Mouse (Mus musculus) midbrain, embryonic 14.5 days (tissue): ENCODE measurements around the gene Flt1. TPM values are rescaled to one million over a fixed set of nuclear protein-coding genes. Genes with fewer than 3 reads are reported as not detected.
"Not testable (repeated sequence)": the region's sequence is repeated elsewhere in the genome, so short reads cannot be mapped to it uniquely, and the experiment has no call there.

Experiments
- ATAC-seq: fragments of 200-750 bp; cut with Nextera tagmentation; 2 replicates; pipeline ENCODE4 v1.8.0; 2017; ENCODE audit warnings: moderate number of reproducible peaks, moderate library complexity; ENCODE audit not compliant: low FRiP score, low TSS enrichment
- DNase-seq: peaks from one replicate; pipeline ENCODE4 v3.0.0-alpha.2; 2015
- H3K27ac ChIP-seq: fragments of 300-500 bp; sonication (generic); replicated peaks from 2 replicates; pipeline ENCODE4 v1.5.1; 2014; ENCODE audit warnings: mild to moderate bottlenecking, low read depth, low read length, moderate library complexity
- H3K27me3 ChIP-seq: fragments of 300-500 bp; sonication (generic); 2 replicates; pipeline ENCODE4 v1.6.1; 2014; ENCODE audit warnings: low read length, control low read depth, mixed read lengths; ENCODE audit not compliant: control insufficient read depth, insufficient read depth
- H3K36me3 ChIP-seq: fragments of 300-500 bp; sonication (generic); 2 replicates; pipeline ENCODE4 v1.6.1; 2014; ENCODE audit warnings: low read length, control low read depth; ENCODE audit not compliant: control insufficient read depth, insufficient read depth
- H3K4me1 ChIP-seq: fragments of 300-500 bp; sonication (generic); 2 replicates; pipeline ENCODE4 v1.6.1; 2014; ENCODE audit warnings: mild to moderate bottlenecking, antibody characterized with exemption, low read length, control low read depth; ENCODE audit not compliant: control insufficient read depth, insufficient read depth
- H3K4me2 ChIP-seq: fragments of 300-500 bp; sonication (generic); 2 replicates; pipeline ENCODE4 v1.6.1; 2014; ENCODE audit warnings: mild to moderate bottlenecking, low read length, moderate library complexity
- H3K4me3 ChIP-seq: fragments of 300-500 bp; sonication (generic); replicated peaks from 2 replicates; pipeline ENCODE4 v1.5.1; 2014; ENCODE audit warnings: low read depth, low read length
- H3K9ac ChIP-seq: fragments of 300-500 bp; sonication (generic); replicated peaks from 2 replicates; pipeline ENCODE4 v1.6.1; 2014; ENCODE audit warnings: mild to moderate bottlenecking, low read length, moderate library complexity
- H3K9me3 ChIP-seq: fragments of 300-500 bp; sonication (generic); 2 replicates; pipeline ENCODE4 v1.6.1; 2016; ENCODE audit warnings: low read length, control low read depth, mixed read lengths; ENCODE audit not compliant: control insufficient read depth
- WGBS: fragments of 180-500 bp; shearing (Covaris S2); extraction: QIAGEN DNeasy Blood & Tissue Kit; methylation state at CpG from one replicate; pipeline ENCODE4 v1.1.7; 2014; 5-methylcytosine and 5-hydroxymethylcytosine counted together
- polyA plus RNA-seq: library from polyadenylated mRNA; unstranded; fragments of >200 nt; fragmentation: Nextera tagmentation; extraction: Ambion mirVana; gene quantifications from 2 replicates; pipeline ENCODE4 v1.2.1, GENCODE M21; 2014

The Flt1 gene
- polyA plus RNA-seq, 1 experiment from 2014 or later = 10.8 TPM

DNA sequence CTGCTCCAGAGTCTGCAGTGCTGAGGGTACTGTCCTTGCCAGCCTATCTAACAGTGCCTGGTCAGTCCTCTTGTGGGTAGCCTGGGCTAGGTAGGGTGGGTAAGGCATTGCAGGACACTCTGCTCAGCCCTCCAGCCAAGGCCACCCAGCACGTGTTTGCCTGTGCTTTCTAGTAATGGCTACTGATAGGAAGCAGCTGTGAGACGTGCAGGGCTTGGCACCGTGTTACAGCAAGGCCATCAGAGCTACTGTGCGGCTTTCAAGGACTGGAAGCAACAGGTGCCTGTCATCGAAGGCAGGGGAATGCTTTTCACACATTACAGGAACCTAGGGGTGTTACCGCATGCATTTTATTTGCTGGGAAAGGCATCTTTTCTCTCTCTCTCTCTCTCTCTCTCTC is 148.8 kb downstream of the Flt1 start:
- no peak overlapping the region for H3K4me2 ChIP-seq
- H3K9ac ChIP-seq = no peak overlapping the region
- WGBS = 86% methylated on average over 6 of the region's 6 CpGs
- no peaks in the 10 kb centered on the region for H3K9me3 ChIP-seq
- H3K27me3 ChIP-seq = no peaks in the 10 kb centered on the region
- H3K27ac ChIP-seq = no peak overlapping the region
- ATAC-seq (no peak), DNase-seq (no peak)
- no peak overlapping the region for H3K4me3 ChIP-seq
- H3K36me3 ChIP-seq = no peaks in the 10 kb centered on the region
- no peaks in the 10 kb centered on the region for H3K4me1 ChIP-seq

DNA sequence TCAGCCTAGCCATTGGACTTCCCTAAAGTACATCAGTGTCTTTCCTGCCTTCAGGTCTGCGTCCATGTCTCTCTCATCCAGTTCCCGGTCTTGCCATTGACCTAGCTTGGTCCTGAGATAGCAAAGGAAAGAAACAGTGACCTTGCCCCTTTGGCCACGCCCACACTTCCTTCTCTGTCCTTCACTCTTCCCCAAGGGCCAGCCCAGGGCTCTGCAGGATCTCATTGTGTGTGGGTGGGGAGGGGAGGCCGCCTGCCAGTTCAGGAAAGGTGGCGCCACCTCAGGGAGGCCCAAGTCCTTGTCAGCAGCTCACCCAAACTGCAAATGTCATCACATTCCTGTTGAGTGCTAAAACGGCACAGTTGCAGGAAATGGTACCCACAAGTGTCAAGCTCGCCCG is 151.3 kb downstream of the Flt1 start:
- H3K4me3 ChIP-seq = no peak overlapping the region
- 65% methylated on average over 8 of the region's 8 CpGs for WGBS

DNA sequence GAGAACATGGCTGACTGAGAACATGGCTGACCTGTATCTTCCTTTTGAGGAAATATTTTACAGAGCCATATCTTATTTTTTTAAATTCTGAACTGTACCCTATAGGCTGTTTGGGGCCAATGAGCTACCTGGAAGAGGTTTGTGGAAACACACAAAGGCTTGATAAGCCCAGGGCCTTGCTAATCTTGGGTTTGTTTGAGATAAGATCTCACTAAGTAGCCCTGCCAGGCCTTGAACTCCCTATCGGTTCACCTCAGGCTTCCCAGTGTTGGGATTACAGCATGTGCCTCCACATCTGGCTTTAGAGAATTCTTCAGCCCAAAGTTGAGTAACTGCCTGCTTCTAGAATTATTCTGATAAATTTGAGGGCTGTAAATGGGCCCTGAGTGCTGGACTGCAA is 152.3 kb downstream of the Flt1 start:
- H3K27ac ChIP-seq = no peak overlapping the region
- 96% methylated on average over 1 of the region's 1 CpGs for WGBS
- H3K4me3 ChIP-seq = no peak overlapping the region
- no peak overlapping the region for H3K9ac ChIP-seq
- H3K9me3 ChIP-seq = no peaks in the 10 kb centered on the region
- H3K4me2 ChIP-seq = no peak overlapping the region
- H3K27me3 ChIP-seq = no peaks in the 10 kb centered on the region
- DNase-seq (no peak), ATAC-seq (no peak)
- no peaks in the 10 kb centered on the region for H3K36me3 ChIP-seq
- H3K4me1 ChIP-seq = no peaks in the 10 kb centered on the region

More for the DNA sequence above, 151.3 kb downstream of the Flt1 start:
- Histone ChIP-seq H3K4me1 (no peaks in the 10 kb centered on the region), H3K36me3 (no peaks in the 10 kb centered on the region), H3K9ac (no peak overlapping the region), H3K4me2 (no peak overlapping the region), H3K27ac (no peak overlapping the region), H3K27me3 (no peaks in the 10 kb centered on the region), H3K9me3 (no peaks in the 10 kb centered on the region)
- ATAC-seq (no peak), DNase-seq (no peak)

DNA sequence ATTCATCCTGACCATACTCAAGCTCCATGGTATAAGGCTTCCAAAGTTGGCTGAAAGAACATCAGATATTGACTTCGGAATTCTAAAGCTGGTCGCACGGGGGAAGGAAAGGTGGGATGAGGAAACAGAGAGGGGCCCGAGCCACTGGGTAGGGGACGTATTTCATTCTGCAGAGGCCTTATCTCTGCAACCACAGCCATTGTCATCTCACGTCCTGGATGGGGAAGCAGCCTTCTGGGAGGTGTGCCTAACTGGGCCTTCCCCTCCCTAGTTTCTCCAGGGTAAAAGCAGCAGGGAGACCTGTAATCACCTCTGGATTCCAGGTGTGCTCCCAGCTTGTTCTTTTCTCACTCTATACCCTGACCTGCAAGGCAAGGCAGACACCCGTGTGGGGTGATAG is 153.1 kb downstream of the Flt1 start:
- ATAC-seq = no peak
- Histone ChIP-seq H3K4me2 (no peak overlapping the region), H3K27me3 (no peaks in the 10 kb centered on the region), H3K9ac (no peak overlapping the region), H3K4me1 (no peaks in the 10 kb centered on the region), H3K9me3 (no peaks in the 10 kb centered on the region), H3K4me3 (no peak overlapping the region), H3K36me3 (no peaks in the 10 kb centered on the region), H3K27ac (no peak overlapping the region)
- WGBS = 88% methylated on average over 7 of the region's 7 CpGs
- DNase-seq = no peak

DNA sequence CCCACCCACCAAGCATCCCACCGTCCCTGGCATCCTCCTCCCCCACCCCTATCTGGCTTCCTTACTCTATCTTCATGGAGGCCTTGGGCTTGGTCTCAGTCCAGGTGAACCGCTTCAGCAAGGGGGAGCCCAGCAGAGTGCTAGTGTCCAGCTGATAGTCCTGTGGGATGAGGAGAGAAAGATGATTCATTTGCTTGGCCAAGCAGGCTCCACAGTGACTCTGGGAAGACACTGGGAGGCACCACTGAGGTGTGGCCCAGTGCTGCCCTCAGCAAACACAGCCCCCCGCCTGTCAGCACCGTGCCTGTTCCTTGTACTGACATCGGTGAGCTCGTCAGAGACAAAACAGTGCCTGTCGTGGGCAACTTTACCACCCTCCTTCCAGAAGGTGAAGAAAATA is 159.5 kb downstream of the Flt1 start:
- Histone ChIP-seq H3K9me3 (no peaks in the 10 kb centered on the region), H3K36me3 (no peaks in the 10 kb centered on the region), H3K27ac (no peak overlapping the region), H3K4me1 (no peaks in the 10 kb centered on the region), H3K9ac (no peak overlapping the region), H3K4me3 (no peak overlapping the region), H3K4me2 (no peak overlapping the region), H3K27me3 (no peaks in the 10 kb centered on the region)
- DNase-seq (no peak), ATAC-seq (no peak)
- WGBS = 75% methylated on average over 7 of the region's 7 CpGs

DNA sequence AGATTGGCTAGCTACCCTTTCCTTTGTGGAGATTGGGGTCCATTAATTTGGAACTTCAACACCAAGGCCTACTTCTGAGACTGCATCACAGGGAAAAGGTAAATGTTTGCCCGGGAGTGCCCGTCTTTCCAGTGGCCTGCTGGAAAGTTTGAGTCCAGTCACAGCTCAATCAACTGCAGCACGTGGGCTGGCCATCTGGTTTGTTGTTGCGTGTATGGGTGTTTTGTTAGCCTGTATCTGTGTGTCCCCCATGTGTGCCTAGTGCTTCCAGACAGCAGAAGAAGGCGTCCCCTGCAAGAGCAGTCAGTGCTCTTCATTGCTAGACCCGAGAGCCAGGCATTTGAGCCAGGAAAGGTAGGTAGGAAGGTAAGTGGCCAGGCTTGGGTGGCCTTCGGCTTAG is 160.4 kb downstream of the Flt1 start:
- DNase-seq = no peak
- no peaks in the 10 kb centered on the region for H3K9me3 ChIP-seq
- H3K4me1 ChIP-seq = no peaks in the 10 kb centered on the region
- no peak overlapping the region for H3K27ac ChIP-seq
- no peak overlapping the region for H3K9ac ChIP-seq
- ATAC-seq = no peak
- no peaks in the 10 kb centered on the region for H3K27me3 ChIP-seq
- H3K4me2 ChIP-seq = no peak overlapping the region
- H3K36me3 ChIP-seq = no peaks in the 10 kb centered on the region
- H3K4me3 ChIP-seq = no peak overlapping the region
- 89% methylated on average over 7 of the region's 7 CpGs for WGBS

DNA sequence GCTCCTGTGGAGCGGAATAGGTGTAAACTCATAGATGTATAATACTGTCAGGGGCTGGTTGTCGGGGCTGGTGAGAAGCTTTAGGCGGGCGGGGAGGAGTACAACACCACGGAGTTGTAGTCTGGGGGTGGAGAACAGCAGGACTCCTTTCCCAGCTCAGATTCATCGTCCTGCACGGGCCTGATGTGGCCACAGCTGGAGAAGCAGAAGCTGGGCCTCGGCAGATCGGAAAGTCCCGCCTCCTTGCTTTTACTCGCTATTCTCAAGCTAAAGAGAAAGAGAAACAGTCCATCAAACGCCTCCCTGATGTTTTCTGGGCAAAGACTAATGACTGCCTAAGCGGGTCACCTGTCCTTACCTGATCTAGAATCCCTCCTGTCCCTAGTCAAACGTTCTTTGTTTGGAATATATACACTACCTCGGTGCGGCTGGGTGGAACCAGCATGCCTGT is 161.6 kb downstream of the Flt1 start:
- Histone ChIP-seq H3K4me3 (no peak overlapping the region), H3K27me3 (no peaks in the 10 kb centered on the region), H3K4me1 (no peaks in the 10 kb centered on the region), H3K9ac (no peak overlapping the region), H3K9me3 (no peaks in the 10 kb centered on the region), H3K4me2 (peak overlapping the region; percentile 15; the same call in 1 of the 2 replicates), H3K36me3 (no peaks in the 10 kb centered on the region), H3K27ac (no peak overlapping the region)
- ATAC-seq = no peak
- 21% methylated on average over 16 of the region's 16 CpGs for WGBS
- DNase-seq = peak; percentile 35

DNA sequence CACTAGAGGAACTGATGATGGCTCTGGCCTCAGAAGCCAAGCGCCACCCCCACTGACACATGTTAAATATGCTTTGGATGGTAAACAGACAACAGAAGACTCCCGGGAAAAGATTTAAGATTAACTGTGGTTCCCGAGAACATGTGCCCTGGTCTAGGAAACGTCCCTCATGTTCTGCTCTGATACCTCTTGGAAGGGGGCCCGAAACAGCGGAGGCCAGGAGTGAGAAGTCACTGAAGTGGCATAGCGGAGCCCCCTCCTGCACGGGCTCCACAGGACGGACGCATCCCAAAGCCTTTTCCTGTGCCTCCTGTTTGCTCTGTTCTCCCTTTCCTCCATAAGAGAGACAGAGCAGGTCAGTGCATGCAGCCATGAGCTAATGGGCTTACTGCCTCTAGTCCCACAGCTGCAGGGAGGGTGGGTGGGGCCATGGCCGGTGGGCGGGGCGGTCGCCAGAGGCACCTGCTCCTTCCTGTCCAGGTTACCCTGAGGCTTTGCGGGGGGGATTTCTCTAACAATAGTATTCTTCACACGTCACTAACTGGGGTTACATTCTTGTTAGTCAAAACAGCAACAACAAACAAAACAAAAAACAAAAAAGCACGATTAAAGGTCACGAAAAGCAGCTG is 162.2 kb downstream of the Flt1 start:
- Histone ChIP-seq H3K4me3 (no peak overlapping the region), H3K9me3 (no peaks in the 10 kb centered on the region), H3K27me3 (no peaks in the 10 kb centered on the region), H3K4me2 (peak overlapping the region; percentile 15; the same call in 1 of the 2 replicates), H3K36me3 (no peaks in the 10 kb centered on the region), H3K27ac (no peak overlapping the region), H3K4me1 (no peaks in the 10 kb centered on the region), H3K9ac (no peak overlapping the region)
- 36% methylated on average over 18 of the region's 18 CpGs for WGBS
- DNase-seq (no peak), ATAC-seq (no peak)

DNA sequence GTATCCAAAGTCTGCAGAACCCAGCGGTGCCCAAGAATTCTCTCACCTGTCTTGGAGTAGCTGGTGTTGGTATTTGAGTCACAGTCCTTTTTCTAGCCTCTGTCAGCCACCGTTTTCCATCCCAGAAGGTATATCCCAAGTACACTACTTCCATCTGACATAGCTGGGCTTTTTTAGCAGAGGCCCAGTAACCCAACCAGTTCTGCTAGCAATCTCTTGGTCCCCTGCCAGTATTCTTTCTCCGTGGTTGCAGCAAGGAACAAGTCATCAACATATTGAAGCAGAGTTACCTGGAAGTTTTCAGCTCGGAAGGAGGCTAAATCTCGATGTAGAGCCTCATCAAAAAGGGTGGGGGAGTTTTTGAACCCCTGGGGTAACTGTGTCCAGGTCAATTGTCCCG is 168.2 kb downstream of the Flt1 start:
- not testable (repeated sequence) for H3K4me2 ChIP-seq, H3K9ac ChIP-seq, H3K27ac ChIP-seq, H3K4me3 ChIP-seq, H3K27me3 ChIP-seq, DNase-seq, ATAC-seq, H3K9me3 ChIP-seq, H3K36me3 ChIP-seq, H3K4me1 ChIP-seq
- 78% methylated on average over 6 of the region's 6 CpGs for WGBS
